Mouse (Mus musculus): ENCODE data around the gene Supt7l.

Supt7l gene

GRCm38 (mm10) chr5:31489116-31489769, 38.4 kb downstream of the Supt7l start:
- no peak for DNase-seq

GRCm38 (mm10) chr5:31487889-31488288, 39.7 kb downstream of the Supt7l start:
- no peak for DNase-seq

GRCm38 (mm10) chr5:31485440-31485839, 42.2 kb downstream of the Supt7l start, which contains the start of gene 4930548H24Rik:
TSS of gene 4930548H24Rik (plus strand) at chr5:31485740.
- DNase-seq, result no peak

DNA sequence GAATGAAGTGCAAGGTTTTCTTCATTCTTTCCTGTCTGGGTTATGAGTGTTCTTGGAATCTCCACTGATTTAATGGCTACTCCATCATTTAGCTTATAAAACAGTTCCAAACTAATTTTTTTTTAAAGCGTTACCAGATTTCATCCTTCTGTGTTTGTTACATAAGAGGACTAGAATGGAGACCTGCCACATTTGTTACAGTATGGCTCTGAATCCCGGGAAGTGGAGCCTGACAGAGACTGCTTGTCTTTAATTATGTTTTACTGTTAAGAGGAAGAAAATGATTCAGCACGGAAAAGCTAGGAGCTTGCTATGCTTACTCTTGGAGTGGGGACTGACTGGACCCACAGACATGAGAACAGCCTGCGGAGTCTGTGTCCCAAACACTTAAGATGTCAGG, 47.1 kb downstream of the Supt7l start:
- DNase-seq, result no peak

DNA sequence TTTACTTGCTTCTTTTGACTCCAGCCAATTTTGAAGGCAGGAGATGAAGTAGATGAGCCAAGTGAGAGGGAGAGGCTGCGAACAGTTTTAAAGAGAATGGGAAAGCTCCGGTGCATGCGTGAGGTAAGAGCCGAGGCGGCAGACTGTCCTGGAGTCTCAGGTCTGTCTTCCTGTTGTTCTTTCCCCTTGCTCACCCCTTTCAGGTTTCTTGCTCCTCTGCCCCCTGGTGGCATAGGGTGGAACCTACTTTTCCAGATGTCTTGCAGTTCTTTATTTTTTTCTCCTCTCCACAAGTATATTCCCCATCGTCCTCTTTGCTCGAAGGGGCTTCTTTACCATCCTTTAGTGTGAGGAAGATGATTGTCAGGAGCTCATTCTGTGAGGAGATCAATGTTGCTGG, 57.3 kb downstream of the Supt7l start:
- peak; percentile 63 for DNase-seq

GRCm38 (mm10) chr5:31469711-31470110, 57.9 kb downstream of the Supt7l start:
- no peak for DNase-seq

DNA sequence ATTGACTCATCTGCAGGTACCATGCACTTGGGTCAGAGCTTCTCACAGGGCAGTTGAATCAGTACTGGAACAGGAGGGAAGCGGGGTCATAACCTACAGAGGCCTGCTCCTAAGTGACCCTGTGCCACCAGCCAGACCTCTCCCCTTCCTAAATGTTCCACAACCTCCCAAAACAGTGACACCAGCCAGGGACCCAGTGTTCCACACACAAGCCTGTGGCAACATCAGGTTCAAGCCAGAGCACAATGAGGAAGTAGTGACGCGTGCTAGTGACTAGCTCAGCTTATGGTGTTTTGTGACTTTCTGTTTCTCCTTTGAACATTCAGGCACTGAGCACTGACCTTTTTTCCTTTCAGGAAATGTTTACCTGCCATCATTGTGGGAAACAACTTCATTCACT, 59.8 kb downstream of the Supt7l start:
- DNase-seq, result no peak
